In the genomic region with DNA sequence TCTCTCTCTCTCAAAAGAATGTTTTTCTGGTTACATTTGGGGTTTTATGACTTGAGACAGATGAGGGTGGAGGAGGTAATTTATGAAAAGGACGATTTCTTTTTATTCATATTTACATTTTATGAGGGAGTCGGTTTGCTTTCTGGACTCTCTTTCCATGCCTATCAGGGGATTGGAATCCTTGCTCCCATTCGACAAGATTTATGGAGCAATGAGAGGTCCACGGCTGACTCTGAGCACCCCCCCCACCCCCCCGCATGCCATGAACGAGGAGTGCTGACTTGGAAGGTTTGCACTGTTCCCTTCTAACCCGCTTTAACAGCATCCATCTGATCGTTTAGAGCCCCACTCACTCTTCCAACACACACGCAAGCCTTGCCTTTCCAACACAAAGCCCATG, we compare ENCODE assay signal across 26 mouse cellular contexts.
DNase-seq lines count a peak whose midpoint lies in the region; ATAC-seq lines count a peak whose summit lies in the region.
"Had no signal": no experiment of that assay in that cellular context is flagged by ENCODE, and none has a peak within 500 bp of the region (broad histone marks: within the 10 kb centered on the region; RNA-seq: fewer than 3 reads in every experiment).

No protein-coding gene starts in this region.

- intact Hi-C loops in gastrocnemius, postnatal 36 days (cut with DNase I): no loop called here

- no peaks in the 10 kb centered on the region for H3K9me3 ChIP-seq in embryonic facial prominence, embryonic 12.5 days
- no peaks in the 10 kb centered on the region for H3K9me3 ChIP-seq in embryonic facial prominence, embryonic 10.5 days
- H3K9me3 ChIP-seq in kidney, embryonic 15.5 days (replicated peaks): no peaks in the 10 kb centered on the region
- H3K9me3 ChIP-seq in limb, embryonic 13.5 days: no peaks in the 10 kb centered on the region
- H3K9me3 ChIP-seq: hindbrain, embryonic 13.5 days; liver, embryonic 15.5 days; midbrain, embryonic 12.5 days had no signal

- WGBS in embryonic facial prominence, embryonic 12.5 days: 53% methylated on average over 9 of the region's 9 CpGs
- WGBS in embryonic facial prominence, embryonic 10.5 days: 75% methylated on average over 9 of the region's 9 CpGs
- 17% methylated on average over 9 of the region's 9 CpGs for WGBS in kidney, embryonic 15.5 days
- WGBS in limb, embryonic 13.5 days: 11% methylated on average over 9 of the region's 9 CpGs

- H3K4me1 ChIP-seq in embryonic facial prominence, embryonic 12.5 days: peaks cover 63% of the 10 kb centered on the region
- H3K4me1 ChIP-seq in embryonic facial prominence, embryonic 10.5 days: peaks cover 80% of the 10 kb centered on the region
- peaks cover 73% of the 10 kb centered on the region for H3K4me1 ChIP-seq in kidney, embryonic 15.5 days
- H3K4me1 ChIP-seq in limb, embryonic 13.5 days: peaks cover 88% of the 10 kb centered on the region
- H3K4me1 ChIP-seq: liver, embryonic 15.5 days had no signal

- H3K36me3 ChIP-seq in embryonic facial prominence, embryonic 12.5 days: 0 out of 2 replicates have a peak, but pooled peaks cover 3% of the 10 kb centered on the region
- H3K36me3 ChIP-seq in embryonic facial prominence, embryonic 10.5 days (replicated peaks): peaks cover 10% of the 10 kb centered on the region
- no peaks in the 10 kb centered on the region; the same call in 1 of the 2 replicates for H3K36me3 ChIP-seq in kidney, embryonic 15.5 days
- peaks cover 7% of the 10 kb centered on the region; the same call in 1 of the 2 replicates for H3K36me3 ChIP-seq in limb, embryonic 13.5 days
- H3K36me3 ChIP-seq: heart, embryonic 12.5 days; hindbrain, embryonic 13.5 days; liver, embryonic 15.5 days; midbrain, embryonic 12.5 days had no signal

- H3K27ac ChIP-seq in embryonic facial prominence, embryonic 12.5 days: peak overlapping the region; percentile 58; the same call in 1 of the 2 replicates
- H3K27ac ChIP-seq in embryonic facial prominence, embryonic 10.5 days (replicated peaks): no peak overlapping the region
- peak overlapping the region; percentile 43; the same call in 1 of the 2 replicates for H3K27ac ChIP-seq in kidney, embryonic 15.5 days
- peak overlapping the region; percentile 58; the same call in 1 of the 2 replicates for H3K27ac ChIP-seq in limb, embryonic 13.5 days
- H3K27ac ChIP-seq: hindbrain, embryonic 13.5 days; liver, embryonic 15.5 days; macrophage; midbrain, embryonic 12.5 days had no signal

- H3K27me3 ChIP-seq in embryonic facial prominence, embryonic 12.5 days: no peaks in the 10 kb centered on the region
- no peaks in the 10 kb centered on the region for H3K27me3 ChIP-seq in embryonic facial prominence, embryonic 10.5 days (replicated peaks; ENCODE audit: low read depth, poor library complexity, severe bottlenecking)
- H3K27me3 ChIP-seq in kidney, embryonic 15.5 days: no peaks in the 10 kb centered on the region
- 0 out of 2 replicates have a peak, but pooled peaks cover 2% of the 10 kb centered on the region for H3K27me3 ChIP-seq in limb, embryonic 13.5 days
- H3K27me3 ChIP-seq: heart, embryonic 12.5 days; hindbrain, embryonic 13.5 days; liver, embryonic 15.5 days; midbrain, embryonic 12.5 days; Patski had no signal

- no peak for DNase-seq in embryonic facial prominence, embryonic 10.5 days (ENCODE audit: low spot score)
- DNase-seq in kidney, postnatal 36 days: no peak
- no peak for DNase-seq in embryo, embryonic 11 days
- no peak for DNase-seq in gastrocnemius, postnatal 36 days
- DNase-seq in urinary bladder, postnatal 25 days (ENCODE audit: low spot score): no peak
- DNase-seq: adrenal gland, adult 8-10 months; cerebellum, adult 11 months; cerebellum, postnatal 10 days; forebrain, postnatal 0 days; heart, adult 11 months; heart, postnatal 14 days; kidney, postnatal 14 days; left cerebral cortex, postnatal 4 days; thymus, adult 2 months had no signal

- no peak overlapping the region for H3K9ac ChIP-seq in embryonic facial prominence, embryonic 12.5 days
- H3K9ac ChIP-seq in kidney, embryonic 15.5 days: no peak overlapping the region
- no peak overlapping the region for H3K9ac ChIP-seq in limb, embryonic 13.5 days
- H3K9ac ChIP-seq: forebrain, postnatal 0 days; heart, embryonic 12.5 days; hindbrain, embryonic 13.5 days; liver, embryonic 15.5 days; midbrain, embryonic 12.5 days had no signal

- ATAC-seq in embryonic facial prominence, embryonic 12.5 days (ENCODE audit: insufficient number of reproducible peaks, insufficient read depth, low FRiP score, low TSS enrichment): no peak
- 0 out of 2 replicates have a peak, but pooled peaks have one; percentile 12 for ATAC-seq in kidney, embryonic 15.5 days (replicated peaks; ENCODE audit: low FRiP score)
- ATAC-seq in limb, embryonic 13.5 days (ENCODE audit: low FRiP score, low read depth): no peak
- ATAC-seq: forebrain, postnatal 0 days; inflammation-experienced regulatory T-cells, adult 6 months; Patski had no signal

- H3K4me3 ChIP-seq in embryonic facial prominence, embryonic 12.5 days: no peak overlapping the region
- H3K4me3 ChIP-seq in embryonic facial prominence, embryonic 10.5 days: no peak overlapping the region
- H3K4me3 ChIP-seq in kidney, embryonic 15.5 days (replicated peaks): no peak overlapping the region
- H3K4me3 ChIP-seq in limb, embryonic 13.5 days: no peak overlapping the region
- H3K4me3 ChIP-seq: erythroblast, embryonic 14.5 days; heart, embryonic 12.5 days; hindbrain, embryonic 13.5 days; liver, embryonic 15.5 days; midbrain, embryonic 12.5 days; myocyte had no signal

- no peak overlapping the region for H3K4me2 ChIP-seq in embryonic facial prominence, embryonic 12.5 days (replicated peaks)
- no peak overlapping the region for H3K4me2 ChIP-seq in kidney, embryonic 15.5 days
- peak overlapping the region; percentile 28 for H3K4me2 ChIP-seq in limb, embryonic 13.5 days (replicated peaks)
- H3K4me2 ChIP-seq: heart, embryonic 12.5 days; hindbrain, embryonic 13.5 days; liver, embryonic 15.5 days; midbrain, embryonic 12.5 days had no signal
